Mouse (Mus musculus): ENCODE results near the gene Gm10282.
A peak's percentile ranks its signal among the peaks of the same experiment; 100 is the strongest.

The Gm10282 gene

GRCm38 (mm10) chr8:72295679-72296078 lies 9.4 kb downstream of the Gm10282 start:
- peak; percentile 93 for DNase-seq

- peak; percentile 40 for DNase-seq
Observed at GRCm38 (mm10) chr8:72295125-72295524, 9.9 kb downstream of the Gm10282 start.

GRCm38 (mm10) chr8:72293309-72293708 lies 11.8 kb downstream of the Gm10282 start:
- DNase-seq = no peak

- DNase-seq = no peak
Observed at GRCm38 (mm10) chr8:72291104-72291503, 14.0 kb downstream of the Gm10282 start.

- no peak for DNase-seq
Observed at GRCm38 (mm10) chr8:72289051-72289450, 16.0 kb downstream of the Gm10282 start.

- no peak for DNase-seq
Observed at GRCm38 (mm10) chr8:72285285-72285684, 19.8 kb downstream of the Gm10282 start.

GRCm38 (mm10) chr8:72281634-72282033 lies 23.4 kb downstream of the Gm10282 start:
- peak; percentile 45 for DNase-seq

GRCm38 (mm10) chr8:72279151-72279550 lies 25.9 kb downstream of the Gm10282 start:
- no peak for DNase-seq

- DNase-seq = no peak
Observed at GRCm38 (mm10) chr8:72277244-72277643, 27.8 kb downstream of the Gm10282 start.

GRCm38 (mm10) chr8:72273807-72274206 lies 31.3 kb downstream of the Gm10282 start:
- peak; percentile 32 for DNase-seq

- no peak for DNase-seq
Observed at GRCm38 (mm10) chr8:72273111-72273770, 31.8 kb downstream of the Gm10282 start.

- DNase-seq = peak; percentile 90
Observed at GRCm38 (mm10) chr8:72272361-72272760, 32.7 kb downstream of the Gm10282 start.

- DNase-seq = no peak
Observed at GRCm38 (mm10) chr8:72271691-72272090, 33.4 kb downstream of the Gm10282 start.

GRCm38 (mm10) chr8:72271051-72271660 lies 33.9 kb downstream of the Gm10282 start:
- no peak for DNase-seq

- peak; percentile 29 for DNase-seq
Observed at GRCm38 (mm10) chr8:72270606-72271005, 34.5 kb downstream of the Gm10282 start.

GRCm38 (mm10) chr8:72268356-72268755 lies 36.7 kb downstream of the Gm10282 start:
- DNase-seq = peak; percentile 95

GRCm38 (mm10) chr8:72267106-72267505 lies 38.0 kb downstream of the Gm10282 start:
- DNase-seq = no peak

GRCm38 (mm10) chr8:72266671-72267070 lies 38.4 kb downstream of the Gm10282 start:
- no peak for DNase-seq

- DNase-seq = peak; percentile 75
Observed at GRCm38 (mm10) chr8:72265342-72265741, 39.7 kb downstream of the Gm10282 start.

GRCm38 (mm10) chr8:72263451-72263850 lies 41.6 kb downstream of the Gm10282 start:
- DNase-seq = no peak

- DNase-seq = no peak
Observed at GRCm38 (mm10) chr8:72262756-72263155, 42.3 kb downstream of the Gm10282 start.

GRCm38 (mm10) chr8:72261872-72262271 lies 43.2 kb downstream of the Gm10282 start:
- DNase-seq = peak; percentile 66

GRCm38 (mm10) chr8:72261431-72261830 lies 43.6 kb downstream of the Gm10282 start:
- no peak for DNase-seq

GRCm38 (mm10) chr8:72261019-72261418 lies 44.0 kb downstream of the Gm10282 start:
- DNase-seq = peak; percentile 84

GRCm38 (mm10) chr8:72260585-72260984 lies 44.5 kb downstream of the Gm10282 start:
- no peak for DNase-seq

Measured in lung, postnatal 36 days (tissue).